Mouse (Mus musculus) mature B cell (primary cell): ENCODE measurements around the gene Cdh1.
"Not testable (repeated sequence)": the region's sequence is repeated elsewhere in the genome, so short reads cannot be mapped to it uniquely, and the experiment has no call there.

ENCODE experiments used
- in situ Hi-C: fragments of 300-500 bp; cut with MboI; formaldehyde crosslinking; loops from 2 replicates; pipeline ENCODE4 v1.14.3; 2019

The Cdh1 gene

GRCm38 (mm10) chr8:106592458-106592857 lies 10.7 kb upstream of the Cdh1 start:
- in situ Hi-C loops, result no loop called here

GRCm38 (mm10) chr8:106595623-106596022 lies 7.5 kb upstream of the Cdh1 start:
- in situ Hi-C loops, result not testable (repeated sequence)

GRCm38 (mm10) chr8:106597067-106597466 lies 6.1 kb upstream of the Cdh1 start:
- in situ Hi-C loops, result no loop called here

GRCm38 (mm10) chr8:106599265-106599979 lies 3.7 kb upstream of the Cdh1 start:
- in situ Hi-C loops, result no loop called here

- in situ Hi-C loops, result no loop called here
Observed at GRCm38 (mm10) chr8:106603933-106604332, 782 bp downstream of the Cdh1 start.

GRCm38 (mm10) chr8:106605657-106606056 lies 2.5 kb downstream of the Cdh1 start:
- in situ Hi-C loops, result no loop called here

- in situ Hi-C loops, result no loop called here
Observed at GRCm38 (mm10) chr8:106606121-106606520, 3.0 kb downstream of the Cdh1 start.

- in situ Hi-C loops, result no loop called here
Observed at GRCm38 (mm10) chr8:106606601-106607145, 3.5 kb downstream of the Cdh1 start.

GRCm38 (mm10) chr8:106607783-106608182 lies 4.6 kb downstream of the Cdh1 start:
- in situ Hi-C loops, result not testable (repeated sequence)

- in situ Hi-C loops, result no loop called here
Observed at GRCm38 (mm10) chr8:106608425-106608824, 5.3 kb downstream of the Cdh1 start.

- in situ Hi-C loops, result no loop called here
Observed at GRCm38 (mm10) chr8:106609076-106609903, 6.1 kb downstream of the Cdh1 start.

- in situ Hi-C loops, result no loop called here
Observed at GRCm38 (mm10) chr8:106610958-106611640, 7.9 kb downstream of the Cdh1 start.

- in situ Hi-C loops, result no loop called here
Observed at GRCm38 (mm10) chr8:106612047-106612446, 8.9 kb downstream of the Cdh1 start.

- in situ Hi-C loops, result no loop called here
Observed at GRCm38 (mm10) chr8:106614704-106615103, 11.6 kb downstream of the Cdh1 start.

- in situ Hi-C loops, result no loop called here
Observed at GRCm38 (mm10) chr8:106615661-106616299, 12.6 kb downstream of the Cdh1 start.

GRCm38 (mm10) chr8:106616679-106617078 lies 13.5 kb downstream of the Cdh1 start:
- in situ Hi-C loops, result no loop called here

- in situ Hi-C loops, result no loop called here
Observed at GRCm38 (mm10) chr8:106617196-106617595, 14.0 kb downstream of the Cdh1 start.

- in situ Hi-C loops, result no loop called here
Observed at GRCm38 (mm10) chr8:106617865-106618264, 14.7 kb downstream of the Cdh1 start.

- in situ Hi-C loops, result no loop called here
Observed at GRCm38 (mm10) chr8:106618324-106618723, 15.2 kb downstream of the Cdh1 start.

GRCm38 (mm10) chr8:106619549-106620245 lies 16.5 kb downstream of the Cdh1 start:
- in situ Hi-C loops, result no loop called here

GRCm38 (mm10) chr8:106620488-106620887 lies 17.3 kb downstream of the Cdh1 start:
- in situ Hi-C loops, result no loop called here
